Comparison of ENCODE assay signal across 8 mouse cellular contexts in the genomic region with DNA sequence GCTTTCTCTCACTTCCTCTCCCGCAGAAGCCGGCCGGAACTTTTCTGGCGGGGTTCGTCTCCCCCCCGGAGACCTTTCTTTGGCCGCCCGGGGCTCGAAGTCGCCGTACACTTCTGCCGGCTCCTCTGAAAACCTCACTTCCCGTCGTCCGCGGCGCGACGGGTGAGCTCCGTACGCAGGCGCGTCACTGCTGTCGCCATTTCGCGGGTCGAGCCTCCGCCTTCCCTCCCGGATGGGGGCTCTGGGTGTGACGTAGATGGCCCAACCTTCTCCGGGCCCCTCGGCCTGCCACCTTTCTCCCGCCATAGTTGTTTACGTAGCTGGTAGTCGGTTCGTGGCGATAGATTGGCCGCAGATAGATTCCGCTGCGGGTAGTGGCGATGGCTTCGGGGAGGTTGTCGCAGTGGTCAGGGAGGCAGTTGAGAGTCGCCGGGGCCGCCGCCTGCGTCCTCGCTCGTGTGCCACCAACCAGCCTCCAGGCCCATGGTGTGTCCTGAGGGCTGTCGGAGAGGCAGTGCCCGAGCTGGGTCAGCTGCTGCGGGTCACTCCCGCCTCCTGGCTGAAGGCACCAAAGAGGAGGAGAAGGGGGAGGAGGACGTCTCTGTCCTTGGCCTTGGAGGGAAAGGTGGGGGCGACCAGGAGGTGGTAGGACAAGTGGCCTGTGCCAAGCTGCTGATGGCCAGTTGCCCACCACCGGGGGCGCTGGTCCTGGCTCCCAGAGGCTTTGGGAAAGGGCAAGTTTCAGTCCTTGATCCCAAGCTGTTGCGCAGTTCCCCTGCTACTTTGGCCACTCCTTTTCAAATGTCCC. TPM values are rescaled to one million over a fixed set of nuclear protein-coding genes. Genes with fewer than 3 reads are reported as not detected.
DNase-seq lines count a peak whose midpoint lies in the region; ATAC-seq and TF ChIP-seq lines count a peak whose summit lies in the region.

A gene (minus strand): TSS at position 551 of the 808 bp plus-strand sequence.

- intact Hi-C loops in gastrocnemius, adult 2 months (cut with DNase I), result no loop called here

- H3K9me3 ChIP-seq in hindbrain, postnatal 0 days (ENCODE audit: low read length), result no peaks in the 10 kb centered on the region
- no peaks in the 10 kb centered on the region for H3K9me3 ChIP-seq in megakaryocyte, embryonic 14.5 days

- H3K4me2 ChIP-seq in hindbrain, postnatal 0 days (ENCODE audit: low read depth, low read length), result peak within 1 kb of the TSS; percentile 70

- H3K27ac ChIP-seq in gastrocnemius, adult 2 months, result peak within 1 kb of the TSS; percentile 100
- H3K27ac ChIP-seq in hindbrain, postnatal 0 days, result peak within 1 kb of the TSS; percentile 100

- H3K4me1 ChIP-seq in hindbrain, postnatal 0 days (ENCODE audit: insufficient read depth, low read length), result peaks cover 4% of the 10 kb centered on the region; the same call in 1 of the 2 replicates
- H3K4me1 ChIP-seq in megakaryocyte, embryonic 14.5 days, result peaks cover 34% of the 10 kb centered on the region

- H3K9ac ChIP-seq in hindbrain, postnatal 0 days (replicated peaks; ENCODE audit: low read length), result peak within 1 kb of the TSS; percentile 89

- no peaks in the 10 kb centered on the region for H3K27me3 ChIP-seq in hindbrain, postnatal 0 days (ENCODE audit: insufficient read depth, low read length)
- no peaks in the 10 kb centered on the region for H3K27me3 ChIP-seq in megakaryocyte, embryonic 14.5 days (replicated peaks)

- under 1% methylated on average over 59 of the region's 59 CpGs for WGBS in hindbrain, postnatal 0 days

- ATAC-seq in common myeloid progenitor, adult 5-6 weeks (replicated peaks; ENCODE audit: low read depth, poor library complexity, severe bottlenecking), result peak; percentile 76
- peak; percentile 96 for ATAC-seq in hindbrain, postnatal 0 days

- H3K4me3 ChIP-seq in gastrocnemius, adult 2 months, result peak within 1 kb of the TSS; percentile 96
- H3K4me3 ChIP-seq in hindbrain, postnatal 0 days (ENCODE audit: low read length), result peak within 1 kb of the TSS; percentile 85
- H3K4me3 ChIP-seq in megakaryocyte, embryonic 14.5 days (replicated peaks), result peak within 1 kb of the TSS; percentile 100

- DNase-seq in ZHBTc4 (ENCODE audit: low read depth, low spot score), result peak; percentile 99
- peak; percentile 100 for DNase-seq in gastrocnemius, adult 2 months
- DNase-seq in hindbrain, postnatal 0 days (ENCODE audit: low spot score), result peak; percentile 99
- peak; percentile 92 to 97 for DNase-seq in left cerebral cortex, adult 8-10 months (ENCODE audit: low spot score in 2 of 2)
- peak; percentile 99 for DNase-seq in right cerebral cortex, postnatal 10 days (ENCODE audit: low spot score in 2 of 2)
- DNase-seq in urinary bladder, postnatal 25 days (ENCODE audit: low spot score), result peak; percentile 91

- peaks cover 6% of the 10 kb centered on the region; the same call in 1 of the 2 replicates for H3K36me3 ChIP-seq in hindbrain, postnatal 0 days (ENCODE audit: insufficient read depth, low read length)
- H3K36me3 ChIP-seq in megakaryocyte, embryonic 14.5 days (replicated peaks; ENCODE audit: low read length), result peaks cover 30% of the 10 kb centered on the region

- TF ChIP-seq CTCF in gastrocnemius, adult 2 months (IDR thresholded peaks at IDR 0.05), result peak; percentile 94
- TF ChIP-seq CTCF in hindbrain, postnatal 0 days (IDR thresholded peaks at IDR 0.05; ENCODE audit: low read depth), result peak; percentile 88

RNA-seq across cellular contexts. Expression of the gene that starts here (rescaled TPM):
- 31.1 and 54.0 TPM in 2 replicates for total RNA-seq in common myeloid progenitor, adult 5-6 weeks (2017)
- total RNA-seq in gastrocnemius, adult 2 months (2021), result 100 to 1,000 TPM; 115 to 138 TPM
- total RNA-seq in hindbrain, postnatal 0 days (2014; rRNA removed), result 23.1 and 30.5 TPM in 2 replicates
- 26.9 and 30.1 TPM in 2 replicates for polyA plus RNA-seq in hindbrain, postnatal 0 days (2015; fragmentation: Nextera tagmentation; extraction: Ambion mirVana)
- 10 to 100 TPM; 31.6 to 35.0 (median 34.9) TPM for total RNA-seq in left cerebral cortex, adult 8-10 months (2022)
- polyA plus RNA-seq in megakaryocyte, embryonic 14.5 days (2012; ENCODE audit: insufficient read depth, low replicate concordance), result 18.6 and 28.8 TPM in 2 replicates

Comparison
In these comparisons a context has a peak if more than half of its experiments do, and no peak if none do; other contexts are left out.
1. Peak in every context shown above with its lines: DNase-seq, ATAC-seq, H3K4me3 ChIP-seq and H3K27ac ChIP-seq.